Comparison of ENCODE assay signal across 12 mouse cellular contexts in genomic region chr8:116735306-116735705, GRCm38 (mm10). TPM values are rescaled to one million over a fixed set of nuclear protein-coding genes. Genes with fewer than 3 reads are reported as not detected.
A peak's percentile ranks its signal among the peaks of the same experiment; 100 is the strongest.
DNase-seq lines count a peak whose midpoint lies in the region; ATAC-seq and TF ChIP-seq lines count a peak whose summit lies in the region.
"Had no signal": no experiment of that assay in that cellular context is flagged by ENCODE, and none has a peak within 500 bp of the region (broad histone marks: within the 10 kb centered on the region; RNA-seq: fewer than 3 reads in every experiment).

No protein-coding gene starts in this region.

- H3K4me3 ChIP-seq in lung, embryonic 14.5 days (ENCODE audit: low read depth, low read length) = no peak overlapping the region
- no peak overlapping the region for H3K4me3 ChIP-seq in midbrain, postnatal 0 days (ENCODE audit: low read depth, low read length)
- H3K4me3 ChIP-seq: limb, embryonic 12.5 days; myocyte had no signal

- peak; percentile 12 for DNase-seq in embryo, embryonic 10.5 days (ENCODE audit: low spot score)
- DNase-seq in embryo, embryonic 10 days (ENCODE audit: low spot score) = no peak
- peak; percentile 25 for DNase-seq in lung, embryonic 14.5 days
- no peak for DNase-seq in lung, postnatal 25 days (ENCODE audit: low spot score)
- peak; percentile 73 for DNase-seq in ZHBTc4 (ENCODE audit: low read depth, low spot score)
- peak; percentile 5 for DNase-seq in mesoderm, embryonic 11.5 days (ENCODE audit: low read depth, low spot score)
- no peak for DNase-seq in midbrain, postnatal 0 days (ENCODE audit: low spot score)
- DNase-seq in natural killer cell, adult 2 months (ENCODE audit: low spot score in 2 of 2) = no peak
- DNase-seq: cerebellum, postnatal 25 days had no signal

- no peak for TF ChIP-seq CTCF in lung, embryonic 14.5 days (IDR thresholded peaks at IDR 0.05; ENCODE audit: low read depth)
- TF ChIP-seq CTCF in midbrain, postnatal 0 days (IDR thresholded peaks at IDR 0.05) = no peak

- 43% methylated on average over 5 of the region's 5 CpGs for WGBS in lung, embryonic 14.5 days
- 77% methylated on average over 5 of the region's 5 CpGs for WGBS in midbrain, postnatal 0 days

- ATAC-seq in lung, embryonic 14.5 days (ENCODE audit: insufficient read depth) = no peak
- no peak for ATAC-seq in midbrain, postnatal 0 days (ENCODE audit: low FRiP score)
- ATAC-seq: hindbrain, embryonic 16.5 days had no signal

- H3K27me3 ChIP-seq in lung, embryonic 14.5 days (ENCODE audit: insufficient read depth, low read length) = peaks cover 11% of the 10 kb centered on the region; the same call in 1 of the 2 replicates
- H3K27me3 ChIP-seq in midbrain, postnatal 0 days (ENCODE audit: insufficient read depth, low read length) = no peaks in the 10 kb centered on the region

- no peaks in the 10 kb centered on the region for H3K36me3 ChIP-seq in lung, embryonic 14.5 days (ENCODE audit: insufficient read depth)
- no peaks in the 10 kb centered on the region for H3K36me3 ChIP-seq in midbrain, postnatal 0 days (ENCODE audit: insufficient read depth, low read length)
- H3K36me3 ChIP-seq: limb, embryonic 12.5 days had no signal

- no peak overlapping the region for H3K27ac ChIP-seq in lung, embryonic 14.5 days (ENCODE audit: low read depth)
- no peak overlapping the region for H3K27ac ChIP-seq in midbrain, postnatal 0 days (ENCODE audit: low read depth, low read length)
- H3K27ac ChIP-seq: limb, embryonic 12.5 days had no signal

- H3K4me1 ChIP-seq in lung, embryonic 14.5 days (ENCODE audit: insufficient read depth) = no peaks in the 10 kb centered on the region
- H3K4me1 ChIP-seq in midbrain, postnatal 0 days (ENCODE audit: insufficient read depth, low read length) = peaks cover 8% of the 10 kb centered on the region; the same call in 1 of the 2 replicates

- H3K4me2 ChIP-seq in lung, embryonic 14.5 days = no peak overlapping the region
- H3K4me2 ChIP-seq in midbrain, postnatal 0 days (ENCODE audit: low read depth, low read length, poor library complexity, severe bottlenecking) = no peak overlapping the region
- H3K4me2 ChIP-seq: limb, embryonic 12.5 days had no signal

- no peak overlapping the region for H3K9ac ChIP-seq in lung, embryonic 14.5 days
- no peak overlapping the region for H3K9ac ChIP-seq in midbrain, postnatal 0 days (replicated peaks; ENCODE audit: low read length, poor library complexity, severe bottlenecking)
- H3K9ac ChIP-seq: limb, embryonic 12.5 days had no signal

- H3K9me3 ChIP-seq in lung, embryonic 14.5 days (ENCODE audit: low read depth, low read length) = no peaks in the 10 kb centered on the region; the same call in 1 of the 2 replicates
- H3K9me3 ChIP-seq in midbrain, postnatal 0 days (ENCODE audit: low read length) = no peaks in the 10 kb centered on the region
- H3K9me3 ChIP-seq: limb, embryonic 12.5 days had no signal

RNA-seq across cellular contexts. Expression of gene Cdyl2, which starts 2.5 kb away (rescaled TPM):
- 7.8 and 8.7 TPM in 2 replicates for polyA plus RNA-seq in lung, embryonic 14.5 days (2014; fragmentation: Nextera tagmentation; extraction: Ambion mirVana)
- total RNA-seq in midbrain, postnatal 0 days (2014; rRNA removed) = 9.3 and 11.3 TPM in 2 replicates
- polyA plus RNA-seq in midbrain, postnatal 0 days (2015; fragmentation: Nextera tagmentation; extraction: Ambion mirVana) = 16.0 and 16.1 TPM in 2 replicates

Comparison
In these comparisons a context has a peak if more than half of its experiments do, and no peak if none do; other contexts are left out.
1. DNase-seq: peak in embryo, embryonic 10.5 days (single experiment), lung, embryonic 14.5 days (single experiment), ZHBTc4 (single experiment) and mesoderm, embryonic 11.5 days (single experiment); none in embryo, embryonic 10 days (single experiment), lung, postnatal 25 days (single experiment), midbrain, postnatal 0 days (single experiment) and natural killer cell, adult 2 months (0 of 2).